Mouse (Mus musculus): ENCODE measurements at regions not wholly inside any gene's neighbourhood (a gene's known extent, or its start where the extent isn't known, plus 50 kb on each side); places are given as distances from the start of the nearest gene placed in this dataset.

GRCm38 (mm10) chr9:32003730-32004129 lies 90.5 kb upstream of the Barx2 start:
- no peak for DNase-seq (ENCODE audit: extremely low spot score, low spot score)

DNA sequence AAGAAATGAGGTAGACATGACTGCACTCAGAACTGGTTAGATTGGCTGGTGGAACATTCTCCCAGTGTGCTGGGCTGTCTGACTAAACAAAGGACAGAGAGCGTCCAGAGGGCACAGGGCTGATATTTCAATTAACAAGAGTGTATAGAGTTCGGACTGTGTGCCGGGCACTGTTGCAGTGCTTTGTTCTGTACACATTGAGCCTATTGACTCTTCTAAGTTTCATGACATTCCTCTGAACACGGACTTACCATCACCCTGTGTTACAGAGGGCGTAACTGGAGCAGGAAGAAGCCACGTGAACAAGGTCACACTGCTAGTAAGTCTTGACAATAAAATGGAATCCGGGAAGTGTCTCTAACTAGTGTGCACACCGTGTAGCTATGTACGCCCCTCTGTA lies 92.1 kb upstream of the Barx2 start:
- no peak for DNase-seq (ENCODE audit: extremely low spot score, low spot score)

- DNase-seq (ENCODE audit: extremely low spot score, low spot score), result no peak
Observed at GRCm38 (mm10) chr9:32006350-32006749, 93.1 kb upstream of the Barx2 start.

DNA sequence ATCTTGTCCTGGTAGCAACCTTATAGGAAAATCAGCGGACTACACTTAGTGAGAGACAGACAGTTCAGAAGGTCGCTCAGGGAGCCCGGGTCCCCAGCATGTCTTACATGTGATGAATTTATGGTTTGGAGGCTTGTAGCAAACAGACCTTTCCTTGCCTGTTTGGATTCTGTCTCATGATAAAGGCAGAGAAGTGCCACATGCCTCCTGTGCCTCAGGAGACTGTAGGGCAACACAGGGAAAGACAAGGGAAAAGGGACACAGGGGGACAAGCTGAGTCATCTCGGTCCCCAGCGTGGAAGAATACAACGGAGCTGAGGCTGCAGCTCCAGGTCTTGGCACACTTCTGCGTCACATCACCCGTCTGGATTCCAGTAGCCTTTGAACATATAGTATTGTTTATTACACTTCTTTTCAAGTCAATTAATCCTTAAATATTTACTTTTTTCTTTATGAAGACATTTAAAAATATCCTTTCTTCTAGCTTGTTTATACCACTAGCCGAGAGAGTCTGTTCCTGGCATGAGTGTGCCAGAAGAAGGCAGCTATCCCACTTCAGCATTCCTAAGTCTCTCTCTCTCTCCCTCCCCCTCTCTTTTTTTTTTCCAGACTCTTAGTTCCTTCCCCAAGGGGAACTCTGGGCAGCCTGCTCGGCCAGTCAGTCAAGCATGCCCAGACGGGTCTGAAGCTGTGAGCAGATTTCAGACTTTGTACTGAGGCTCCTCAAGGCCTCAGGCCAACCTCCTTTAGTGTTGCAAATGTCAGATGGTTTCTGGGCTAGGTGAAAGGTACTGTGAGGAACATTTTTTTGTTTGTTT lies 97.9 kb upstream of the Barx2 start:
- DNase-seq (ENCODE audit: extremely low spot score, low spot score), result no peak

GRCm38 (mm10) chr9:32016286-32016685 lies 99.7 kb upstream of the Arhgap32 start:
- no peak for DNase-seq (ENCODE audit: extremely low spot score, low spot score)

GRCm38 (mm10) chr9:32018020-32018419 lies 97.9 kb upstream of the Arhgap32 start:
- DNase-seq (ENCODE audit: extremely low spot score, low spot score), result no peak

DNA sequence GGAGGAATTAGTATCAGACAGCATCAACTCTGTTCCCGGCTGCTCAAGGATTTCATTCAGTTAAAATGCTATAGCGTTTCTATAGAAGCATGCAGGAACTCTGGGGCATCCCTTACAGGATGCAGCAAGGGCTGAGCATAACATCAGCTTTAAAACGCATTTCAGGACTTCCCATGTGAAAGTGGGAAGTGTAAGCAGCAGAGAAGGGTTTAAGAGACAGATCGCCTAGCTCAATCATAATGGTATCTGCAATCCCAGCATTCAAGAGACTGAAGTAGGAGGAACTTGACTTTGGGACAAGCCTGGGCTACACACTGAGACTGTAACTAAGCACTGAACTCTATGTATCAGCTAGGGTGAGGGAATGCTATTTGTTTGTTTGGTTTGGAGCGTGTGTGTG lies 96.2 kb upstream of the Arhgap32 start:
- no peak for DNase-seq (ENCODE audit: extremely low spot score, low spot score)

- peak; percentile 41 for DNase-seq (ENCODE audit: extremely low spot score, low spot score)
Observed at GRCm38 (mm10) chr9:32020942-32021731, 94.8 kb upstream of the Arhgap32 start.

DNA sequence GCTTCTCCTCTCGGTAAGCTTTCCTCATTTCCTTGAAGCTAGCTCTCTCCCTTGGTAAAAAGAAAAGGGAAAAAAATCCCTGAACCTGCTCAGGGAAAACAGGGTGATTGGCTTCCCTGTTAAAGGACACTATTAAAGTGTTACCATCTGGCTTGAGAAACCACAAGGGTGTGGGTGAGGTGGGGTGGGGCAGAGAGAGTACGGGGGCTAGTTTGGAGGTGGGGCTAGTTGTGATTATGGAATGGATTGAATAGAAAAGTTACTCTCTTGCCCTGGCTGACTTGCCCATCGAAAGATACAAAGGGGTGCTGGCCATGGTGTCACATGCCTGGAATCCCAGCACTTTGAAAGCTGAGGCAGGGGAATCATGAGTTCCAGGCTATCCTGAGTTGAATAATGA lies 94.2 kb upstream of the Arhgap32 start:
- no peak for DNase-seq (ENCODE audit: extremely low spot score, low spot score)

DNA sequence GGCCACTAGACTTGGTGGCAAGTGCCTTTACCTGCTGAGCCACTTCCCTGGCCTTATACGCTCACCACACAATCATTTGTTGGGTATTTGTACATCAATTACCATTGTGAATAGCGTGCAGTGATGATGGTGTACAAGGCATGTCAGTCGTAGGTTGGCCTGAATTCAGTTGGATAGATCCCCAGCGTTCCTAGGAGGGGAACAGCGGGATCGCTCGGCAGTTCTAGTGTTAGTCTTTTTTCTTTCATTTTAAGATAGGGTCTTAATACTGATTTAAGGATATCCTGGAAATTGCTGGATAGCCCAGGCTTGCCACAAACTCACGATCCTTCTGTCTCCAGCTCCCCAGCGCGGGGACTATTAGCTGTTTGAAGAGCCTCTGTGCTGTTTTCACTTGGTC lies 92.9 kb upstream of the Arhgap32 start:
- no peak for DNase-seq (ENCODE audit: extremely low spot score, low spot score)

DNA sequence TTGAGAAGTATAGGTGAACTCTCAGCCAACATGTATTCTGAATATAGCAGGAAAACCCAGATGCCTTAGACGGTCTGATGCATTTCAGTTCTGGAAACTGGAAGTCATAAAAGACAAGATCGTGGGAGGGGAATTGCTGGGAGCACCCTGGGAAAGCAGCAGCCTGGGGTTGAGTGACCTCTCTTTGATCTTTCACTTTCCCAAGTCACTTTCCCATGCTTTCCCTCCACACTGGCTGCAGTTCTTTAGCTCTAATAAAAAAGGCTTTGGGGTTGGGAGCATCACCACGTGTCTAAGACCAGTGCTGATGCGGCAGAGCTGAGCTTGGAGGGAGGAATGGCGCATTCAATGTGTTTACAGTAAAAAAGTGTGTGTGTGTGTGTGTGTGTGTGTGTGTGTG lies 91.2 kb upstream of the Arhgap32 start:
- DNase-seq (ENCODE audit: extremely low spot score, low spot score), result no peak

GRCm38 (mm10) chr9:32027962-32028361 lies 88.0 kb upstream of the Arhgap32 start:
- DNase-seq (ENCODE audit: extremely low spot score, low spot score), result no peak

DNA sequence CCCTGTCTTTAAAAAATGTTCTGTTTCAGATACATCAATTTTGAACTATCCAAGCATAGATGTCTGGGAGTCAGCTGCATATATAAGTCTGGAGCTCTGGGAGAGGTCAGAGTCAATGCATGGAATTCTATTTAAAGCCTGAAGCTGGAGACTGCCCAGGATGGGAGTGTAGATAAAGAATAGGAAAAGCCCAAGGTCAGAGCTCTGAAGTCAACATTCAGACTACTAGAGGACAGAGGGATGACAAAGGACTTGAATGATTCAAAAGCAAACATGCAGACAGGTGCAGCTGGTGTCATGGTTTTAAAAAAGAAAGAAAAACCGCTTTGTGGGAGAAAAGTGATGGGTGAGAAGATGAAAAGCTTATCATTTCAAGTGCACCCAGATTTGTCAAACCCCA lies 86.9 kb upstream of the Arhgap32 start:
- DNase-seq (ENCODE audit: extremely low spot score, low spot score), result no peak

- no peak for DNase-seq (ENCODE audit: extremely low spot score, low spot score)
Observed at GRCm38 (mm10) chr9:32029786-32030185, 86.2 kb upstream of the Arhgap32 start.

DNA sequence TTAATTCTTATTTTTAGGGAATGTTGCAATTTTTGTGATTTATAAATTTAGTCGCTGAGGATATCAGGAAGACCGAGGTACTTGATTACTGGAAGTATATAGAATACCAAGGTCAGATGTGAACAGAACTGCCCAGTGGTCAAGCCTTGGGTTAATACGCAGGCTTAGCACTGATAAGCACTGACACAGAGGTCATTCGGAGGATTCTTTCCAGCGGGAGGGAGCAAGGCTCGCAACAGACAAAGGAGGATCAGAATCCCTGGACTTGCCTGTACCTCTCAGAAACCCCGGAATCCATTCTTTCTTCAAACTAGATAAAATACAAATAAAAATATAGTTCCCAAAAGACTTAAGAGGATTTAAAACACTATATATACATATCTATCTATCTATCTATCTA lies 85.7 kb upstream of the Arhgap32 start:
- DNase-seq (ENCODE audit: extremely low spot score, low spot score), result no peak

- peak; percentile 94 for DNase-seq (ENCODE audit: extremely low spot score, low spot score)
Observed at GRCm38 (mm10) chr9:32031950-32032453, 83.9 kb upstream of the Arhgap32 start.

GRCm38 (mm10) chr9:32032521-32033185 lies 83.3 kb upstream of the Arhgap32 start:
- DNase-seq (ENCODE audit: extremely low spot score, low spot score), result peak; percentile 81

DNA sequence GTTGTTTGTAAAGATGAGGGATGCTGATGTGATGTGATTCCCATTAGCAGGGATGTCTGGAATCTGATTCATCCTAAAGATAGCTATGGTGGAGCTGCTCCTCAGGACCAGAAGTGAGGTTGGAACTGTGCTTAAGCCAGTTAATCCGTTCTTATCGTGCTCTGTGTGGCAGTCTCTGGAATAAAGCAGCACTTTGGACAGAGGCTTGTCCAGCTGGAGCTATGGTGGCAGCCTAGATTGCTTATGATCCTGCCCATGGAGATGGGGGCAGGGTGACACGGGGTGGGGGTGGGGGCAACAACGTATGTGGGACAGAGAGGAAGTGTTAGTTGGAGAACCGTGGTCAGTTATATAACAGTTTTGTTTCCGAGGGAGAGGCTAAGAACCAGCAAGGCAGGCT lies 82.0 kb upstream of the Arhgap32 start:
- DNase-seq (ENCODE audit: extremely low spot score, low spot score), result peak; percentile 27

- DNase-seq (ENCODE audit: extremely low spot score, low spot score), result no peak
Observed at GRCm38 (mm10) chr9:32039999-32040398, 75.9 kb upstream of the Arhgap32 start.

DNA sequence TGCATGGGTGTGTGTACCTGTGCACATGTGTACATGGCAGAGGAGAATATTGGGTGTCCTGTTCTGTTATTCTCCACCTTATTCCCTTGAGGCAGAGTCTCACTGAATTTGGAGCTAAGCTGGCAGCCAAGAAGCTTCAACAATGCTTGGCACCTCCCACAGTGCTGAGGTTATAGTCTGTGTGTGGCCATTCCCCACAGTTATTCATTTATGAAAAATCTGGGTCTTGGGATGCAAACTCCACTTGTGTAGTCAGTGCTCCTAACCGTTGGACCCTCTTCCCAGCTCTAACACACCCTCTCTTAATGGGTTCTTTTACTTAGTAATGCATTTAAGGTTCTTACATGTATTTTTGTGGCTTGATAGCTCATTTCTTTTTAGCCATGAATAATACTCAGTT lies 72.6 kb upstream of the Arhgap32 start:
- DNase-seq (ENCODE audit: extremely low spot score, low spot score), result no peak

DNA sequence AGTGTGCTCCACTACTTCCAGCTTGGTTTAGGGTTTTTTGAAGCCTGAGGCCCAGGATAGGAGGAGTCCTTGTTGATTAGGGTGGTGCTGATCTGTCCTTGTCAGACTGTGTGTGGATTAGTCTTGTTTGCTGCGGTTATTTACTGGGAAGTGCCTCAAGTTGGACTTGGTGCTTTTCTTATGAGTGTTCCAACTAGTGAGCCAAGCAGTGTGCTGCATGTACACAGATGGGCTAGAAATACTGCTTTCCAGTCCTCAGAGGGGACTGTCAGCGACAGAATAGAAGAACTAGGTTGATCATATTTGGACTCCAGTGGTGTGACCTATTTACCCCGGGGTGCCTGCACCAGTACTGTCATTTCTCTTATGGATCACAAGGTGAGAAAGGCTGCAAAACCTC lies 69.1 kb upstream of the Arhgap32 start:
- DNase-seq (ENCODE audit: extremely low spot score, low spot score), result no peak

- no peak for DNase-seq (ENCODE audit: extremely low spot score, low spot score)
Observed at GRCm38 (mm10) chr9:32048941-32049340, 67.0 kb upstream of the Arhgap32 start.
